Mouse (Mus musculus): ENCODE results near the gene Trpm1.

Gene Trpm1

GRCm38 (mm10) chr7:64289416-64289815, 135.8 kb downstream of the Trpm1 start:
- no peak for DNase-seq (ENCODE audit: low spot score)

DNA sequence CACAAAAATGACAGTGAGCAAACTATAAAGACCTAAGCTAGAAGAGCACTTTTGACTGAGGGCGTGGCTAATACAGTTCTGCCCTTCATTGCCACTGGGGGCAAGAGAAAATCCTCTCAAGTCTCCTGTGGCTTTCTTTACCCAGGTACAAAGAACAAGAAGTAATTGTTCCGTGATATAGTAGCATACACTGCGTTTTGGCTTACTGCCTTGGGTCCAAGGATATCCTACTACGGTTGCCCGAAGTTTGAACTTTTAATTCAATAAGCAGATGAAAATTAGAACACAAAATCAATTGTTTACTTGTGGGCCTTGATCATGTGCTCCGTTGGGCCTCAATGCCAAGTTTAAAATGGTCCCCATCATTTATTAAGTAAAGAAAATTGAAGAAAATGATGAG, 136.8 kb downstream of the Trpm1 start:
- no peak for DNase-seq (ENCODE audit: low spot score)

DNA sequence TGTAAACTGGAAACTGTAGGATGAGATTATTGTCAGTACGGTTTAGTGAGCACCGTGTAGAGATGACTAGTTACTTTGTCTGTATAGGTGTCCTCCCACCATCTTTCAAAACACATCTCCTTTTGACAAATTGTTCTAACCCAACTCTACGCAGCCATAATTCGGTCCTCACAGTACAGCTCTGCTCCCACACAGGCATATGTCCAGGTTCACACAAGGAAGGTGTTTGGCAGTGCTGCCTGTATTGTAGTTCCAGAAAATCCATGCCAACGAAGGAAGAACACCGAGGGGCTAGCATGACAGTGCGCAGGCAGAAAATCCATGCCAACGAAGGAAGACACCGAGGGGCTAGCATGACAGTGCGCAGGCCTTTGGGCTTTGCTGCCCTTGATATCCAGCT, 138.1 kb downstream of the Trpm1 start:
- DNase-seq (ENCODE audit: low spot score), result no peak

DNA sequence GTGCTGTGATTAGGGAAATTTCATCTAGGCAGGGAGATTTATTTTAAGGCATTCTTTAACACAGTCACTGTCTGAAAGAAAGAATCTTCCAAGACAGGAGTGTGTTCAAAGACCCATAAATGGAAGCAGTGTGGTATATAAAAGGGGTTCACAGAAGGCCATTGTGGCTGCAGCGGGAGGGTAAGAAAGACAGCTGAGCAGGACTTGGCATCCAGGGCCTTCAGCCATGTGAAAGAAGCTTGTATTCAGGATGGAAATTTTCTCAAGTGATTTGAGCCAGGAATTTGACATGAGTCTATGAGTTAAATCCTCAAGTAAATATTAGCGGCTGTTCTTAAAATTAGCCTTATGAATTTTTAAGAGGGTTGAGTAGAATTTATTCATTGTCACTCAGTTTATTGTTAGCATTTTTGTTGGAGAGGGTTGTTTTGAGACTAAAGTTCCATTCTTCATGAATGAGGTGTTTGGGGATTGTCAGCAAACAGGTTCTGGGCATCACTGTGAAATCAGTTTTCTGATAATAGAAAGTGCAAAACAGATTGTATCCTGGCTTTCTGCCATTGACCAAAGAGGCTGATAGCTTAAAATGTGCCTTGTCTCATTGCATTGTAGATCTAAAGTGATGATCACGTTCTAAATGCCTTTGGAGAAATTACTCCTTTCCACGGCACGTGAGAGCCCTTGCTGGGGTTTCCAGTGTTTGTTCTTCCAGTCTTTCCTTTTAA, 142.8 kb downstream of the Trpm1 start:
- DNase-seq (ENCODE audit: low spot score), result no peak

GRCm38 (mm10) chr7:64310241-64310640, 156.6 kb downstream of the Trpm1 start:
- DNase-seq (ENCODE audit: low spot score), result no peak

DNA sequence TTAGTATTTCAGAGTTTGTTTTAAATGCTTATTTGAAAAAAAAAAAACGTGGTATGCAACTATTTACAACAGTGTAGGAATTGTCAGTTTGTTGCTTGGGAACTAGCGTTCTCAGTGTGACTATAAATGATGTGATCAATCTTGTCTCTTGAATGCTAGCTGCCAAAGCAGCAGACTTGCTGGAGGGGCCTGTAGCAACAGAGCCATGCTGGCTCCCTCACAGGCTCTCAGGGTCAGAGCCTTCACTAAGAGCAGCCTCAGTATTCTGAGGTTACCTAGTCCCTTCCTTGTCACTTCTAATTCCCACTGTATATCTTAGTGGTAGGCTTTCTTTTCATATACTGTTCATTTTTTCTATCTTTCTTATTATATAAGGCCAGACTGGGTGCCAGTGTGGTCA, 157.1 kb downstream of the Trpm1 start:
- no peak for DNase-seq (ENCODE audit: low spot score)

- DNase-seq (ENCODE audit: low spot score), result no peak
These were observed 159.2 kb downstream of the Trpm1 start for GRCm38 (mm10) chr7:64312811-64313210.
